Mouse (Mus musculus) hindbrain, embryonic 14.5 days (tissue): ENCODE results near the gene Arid5b. TPM values are rescaled to one million over a fixed set of nuclear protein-coding genes. Genes with fewer than 3 reads are reported as not detected.
"Not testable (repeated sequence)": the region's sequence is repeated elsewhere in the genome, so short reads cannot be mapped to it uniquely, and the experiment has no call there.

Experiments
- ATAC-seq: fragments of 200-750 bp; cut with Nextera tagmentation; 2 replicates; pipeline ENCODE4 v1.8.0; 2017; ENCODE audit warnings: moderate number of reproducible peaks, mild to moderate bottlenecking, moderate TSS enrichment, moderate library complexity; ENCODE audit not compliant: low FRiP score
- DNase-seq: peaks from one replicate; pipeline ENCODE4 v3.0.0-alpha.2; 2015; ENCODE audit warnings: low spot score
- H3K27ac ChIP-seq: fragments of 300-500 bp; sonication (generic); 2 replicates; pipeline ENCODE4 v1.5.1; 2014; ENCODE audit warnings: mild to moderate bottlenecking, moderate library complexity
- H3K27me3 ChIP-seq: fragments of 300-500 bp; sonication (generic); 2 replicates; pipeline ENCODE4 v1.6.1; 2014; ENCODE audit warnings: mild to moderate bottlenecking, low read length, mixed read lengths; ENCODE audit not compliant: control insufficient read depth, insufficient read depth
- H3K36me3 ChIP-seq: fragments of 300-500 bp; sonication (generic); replicated peaks from 2 replicates; pipeline ENCODE4 v1.6.1; 2014; ENCODE audit not compliant: control insufficient read depth, insufficient read depth
- H3K4me1 ChIP-seq: fragments of 300-500 bp; sonication (generic); replicated peaks from 2 replicates; pipeline ENCODE4 v1.6.1; 2014; ENCODE audit warnings: antibody characterized with exemption, low read length, mixed read lengths; ENCODE audit not compliant: control insufficient read depth, insufficient read depth
- H3K4me2 ChIP-seq: fragments of 300-500 bp; sonication (generic); replicated peaks from 2 replicates; pipeline ENCODE4 v1.6.1; 2014; ENCODE audit warnings: mild to moderate bottlenecking, moderate library complexity
- H3K4me3 ChIP-seq: fragments of 300-500 bp; sonication (generic); replicated peaks from 2 replicates; pipeline ENCODE4 v1.5.1; 2014; ENCODE audit warnings: mild to moderate bottlenecking, low read length
- H3K9ac ChIP-seq: fragments of 300-500 bp; sonication (generic); 2 replicates; pipeline ENCODE4 v1.6.1; 2014
- H3K9me3 ChIP-seq: fragments of 300-500 bp; sonication (generic); 2 replicates; pipeline ENCODE4 v1.6.1; 2016; ENCODE audit warnings: low read length; ENCODE audit not compliant: control insufficient read depth
- WGBS: fragments of 180-500 bp; shearing (Covaris S2); extraction: QIAGEN DNeasy Blood & Tissue Kit; methylation state at CpG from one replicate; pipeline ENCODE4 v1.1.7; 2014; 5-methylcytosine and 5-hydroxymethylcytosine counted together
- polyA plus RNA-seq: library from polyadenylated mRNA; unstranded; fragments of >200 nt; fragmentation: Nextera tagmentation; extraction: Ambion mirVana; gene quantifications from 2 replicates; pipeline ENCODE4 v1.2.1, GENCODE M21; 2014

The Arid5b gene
- polyA plus RNA-seq, 1 experiment from 2014 or later: 21.0 TPM

- Histone ChIP-seq H3K4me3 (no peak overlapping the region), H3K9me3 (no peaks in the 10 kb centered on the region), H3K27ac (no peak overlapping the region), H3K36me3 (peaks cover 28% of the 10 kb centered on the region), H3K4me1 (peaks cover 25% of the 10 kb centered on the region), H3K27me3 (no peaks in the 10 kb centered on the region), H3K9ac (no peak overlapping the region), H3K4me2 (no peak overlapping the region)
- WGBS: 79% methylated on average over 4 of the region's 4 CpGs
- no peak for ATAC-seq
- no peak for DNase-seq
Observed at GRCm38 (mm10) chr10:68101251-68101650, 177.3 kb downstream of the Arid5b start.

GRCm38 (mm10) chr10:68100506-68100905, 178.0 kb downstream of the Arid5b start:
- 93% methylated on average over 8 of the region's 8 CpGs for WGBS
- Histone ChIP-seq H3K9me3 (no peaks in the 10 kb centered on the region), H3K4me1 (peaks cover 18% of the 10 kb centered on the region), H3K9ac (no peak overlapping the region), H3K4me3 (no peak overlapping the region), H3K36me3 (peaks cover 31% of the 10 kb centered on the region), H3K27ac (no peak overlapping the region), H3K27me3 (no peaks in the 10 kb centered on the region), H3K4me2 (no peak overlapping the region)
- DNase-seq (no peak), ATAC-seq (no peak)

GRCm38 (mm10) chr10:68099801-68100200, 178.7 kb downstream of the Arid5b start:
- H3K4me2 ChIP-seq, ATAC-seq, H3K9me3 ChIP-seq, DNase-seq, H3K9ac ChIP-seq, H3K27ac ChIP-seq, H3K4me3 ChIP-seq, H3K27me3 ChIP-seq: not testable (repeated sequence)
- 95% methylated on average over 7 of the region's 7 CpGs for WGBS
- Histone ChIP-seq H3K36me3 (peaks cover 31% of the 10 kb centered on the region), H3K4me1 (peaks cover 11% of the 10 kb centered on the region)

- DNase-seq: no peak
- Histone ChIP-seq H3K27me3 (no peaks in the 10 kb centered on the region), H3K4me2 (no peak overlapping the region), H3K36me3 (peaks cover 31% of the 10 kb centered on the region), H3K27ac (no peak overlapping the region), H3K4me1 (no peaks in the 10 kb centered on the region; the same call in 1 of the 2 replicates), H3K4me3 (no peak overlapping the region), H3K9me3 (no peaks in the 10 kb centered on the region), H3K9ac (no peak overlapping the region)
- ATAC-seq: no peak
- 93% methylated on average over 19 of the region's 19 CpGs for WGBS
Observed at GRCm38 (mm10) chr10:68097821-68098675, 180.5 kb downstream of the Arid5b start.

- WGBS: 95% methylated on average over 12 of the region's 12 CpGs
- no peaks in the 10 kb centered on the region for H3K9me3 ChIP-seq
- no peak overlapping the region for H3K4me3 ChIP-seq
- DNase-seq (no peak), ATAC-seq (no peak)
- H3K36me3 ChIP-seq: peaks cover 31% of the 10 kb centered on the region
- H3K9ac ChIP-seq: no peak overlapping the region
- H3K4me1 ChIP-seq: no peaks in the 10 kb centered on the region
- no peaks in the 10 kb centered on the region for H3K27me3 ChIP-seq
- H3K27ac ChIP-seq: no peak overlapping the region
- no peak overlapping the region for H3K4me2 ChIP-seq
Observed at GRCm38 (mm10) chr10:68096395-68096794, 182.1 kb downstream of the Arid5b start.

- H3K27me3 ChIP-seq: no peaks in the 10 kb centered on the region
- WGBS: 91% methylated on average over 2 of the region's 2 CpGs
- H3K4me3 ChIP-seq: no peak overlapping the region
- H3K9me3 ChIP-seq: no peaks in the 10 kb centered on the region
- ATAC-seq: no peak
- no peak overlapping the region for H3K4me2 ChIP-seq
- DNase-seq: no peak
- H3K4me1 ChIP-seq: no peaks in the 10 kb centered on the region
- no peak overlapping the region for H3K27ac ChIP-seq
- peaks cover 22% of the 10 kb centered on the region for H3K36me3 ChIP-seq
- H3K9ac ChIP-seq: no peak overlapping the region
Observed at GRCm38 (mm10) chr10:68095136-68095535, 183.4 kb downstream of the Arid5b start.

GRCm38 (mm10) chr10:68093496-68093895, 185.0 kb downstream of the Arid5b start:
- DNase-seq (no peak), ATAC-seq (no peak)
- 70% methylated on average over 3 of the region's 3 CpGs for WGBS
- Histone ChIP-seq H3K9ac (no peak overlapping the region), H3K4me2 (no peak overlapping the region), H3K9me3 (no peaks in the 10 kb centered on the region), H3K36me3 (peaks cover 22% of the 10 kb centered on the region), H3K27ac (no peak overlapping the region), H3K27me3 (no peaks in the 10 kb centered on the region), H3K4me1 (no peaks in the 10 kb centered on the region), H3K4me3 (no peak overlapping the region)

- no peak overlapping the region for H3K27ac ChIP-seq
- no peak overlapping the region for H3K4me3 ChIP-seq
- H3K4me2 ChIP-seq: no peak overlapping the region
- H3K9me3 ChIP-seq: no peaks in the 10 kb centered on the region
- no peaks in the 10 kb centered on the region for H3K27me3 ChIP-seq
- H3K36me3 ChIP-seq: peaks cover 9% of the 10 kb centered on the region
- H3K4me1 ChIP-seq: no peaks in the 10 kb centered on the region
- no peak overlapping the region for H3K9ac ChIP-seq
- ATAC-seq (no peak), DNase-seq (no peak)
- WGBS: 84% methylated on average over 4 of the region's 4 CpGs
Observed at GRCm38 (mm10) chr10:68091840-68092239, 186.7 kb downstream of the Arid5b start.

GRCm38 (mm10) chr10:68091011-68091410, 187.5 kb downstream of the Arid5b start:
- peaks cover under 1% of the 10 kb centered on the region; the same call in 1 of the 2 replicates for H3K36me3 ChIP-seq
- ATAC-seq (no peak), DNase-seq (no peak)
- no peaks in the 10 kb centered on the region for H3K27me3 ChIP-seq
- no peak overlapping the region for H3K4me3 ChIP-seq
- H3K4me2 ChIP-seq: no peak overlapping the region
- H3K9ac ChIP-seq: no peak overlapping the region
- H3K9me3 ChIP-seq: no peaks in the 10 kb centered on the region
- WGBS: 82% methylated on average over 11 of the region's 11 CpGs
- no peaks in the 10 kb centered on the region for H3K4me1 ChIP-seq
- no peak overlapping the region for H3K27ac ChIP-seq
